Mouse (Mus musculus) heart, adult 2 months (tissue): ENCODE measurements around the gene Myzap.

Source experiments
- CTCF ChIP-seq: fragments of 200-600 bp; IDR thresholded peaks from 2 replicates; pipeline ENCODE4 v1.8.1; 2022; ENCODE audit warnings: antibody characterized with exemption, mild to moderate bottlenecking, moderate library complexity
- POLR2A ChIP-seq: fragments of 200-500 bp; IDR thresholded peaks from 2 replicates; pipeline ENCODE4 v1.6.1; 2011; ENCODE audit warnings: mild to moderate bottlenecking, low read depth, low read length, control low read depth; ENCODE audit not compliant: insufficient read depth

DNA sequence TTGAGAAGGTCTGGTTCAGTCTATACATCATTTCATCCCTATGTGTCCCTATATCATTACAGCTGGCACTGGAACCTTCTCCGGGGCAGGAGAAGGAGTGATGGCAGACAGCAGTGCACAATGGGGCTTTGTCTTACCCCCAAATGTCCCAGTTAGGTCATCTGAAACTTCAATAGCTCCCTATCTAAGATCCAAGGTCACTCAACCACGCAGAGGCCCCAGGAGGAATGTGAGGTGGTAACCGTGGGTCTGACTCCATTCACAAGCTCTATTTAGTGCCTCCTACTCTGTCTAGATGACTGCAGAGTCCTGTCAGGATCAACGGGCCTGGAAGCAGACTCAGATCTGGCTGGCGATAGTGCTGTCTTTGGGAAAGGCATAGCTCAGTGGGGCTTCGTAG lies 36.8 kb upstream of the Myzap start:
- TF ChIP-seq CTCF (no peak), POLR2A (no peak)
